Mouse (Mus musculus) kidney, embryonic 14.5 days (tissue): Measurements from ENCODE around the gene Fkbp1a. TPM values are rescaled to one million over a fixed set of nuclear protein-coding genes. Genes with fewer than 3 reads are reported as not detected.

Experiments
- ATAC-seq: fragments of 200-750 bp; cut with Nextera tagmentation; 2 replicates; pipeline ENCODE4 v1.8.0; 2017; ENCODE audit warnings: moderate number of reproducible peaks, mild to moderate bottlenecking, moderate TSS enrichment, moderate library complexity; ENCODE audit not compliant: low FRiP score, low TSS enrichment
- H3K27ac ChIP-seq: fragments of 300-500 bp; sonication (generic); 2 replicates; pipeline ENCODE4 v1.5.1; 2014; ENCODE audit warnings: low read depth, mild to moderate bottlenecking, low read length, moderate library complexity, mixed read lengths
- H3K27me3 ChIP-seq: fragments of 300-500 bp; sonication (generic); 2 replicates; pipeline ENCODE4 v1.6.1; 2014; ENCODE audit warnings: mild to moderate bottlenecking, low read length; ENCODE audit not compliant: control insufficient read depth, insufficient read depth
- H3K36me3 ChIP-seq: fragments of 300-500 bp; sonication (generic); 2 replicates; pipeline ENCODE4 v1.6.1; 2014; ENCODE audit warnings: low read length, mixed read lengths; ENCODE audit not compliant: control insufficient read depth, insufficient read depth
- H3K4me1 ChIP-seq: fragments of 300-500 bp; sonication (generic); 2 replicates; pipeline ENCODE4 v1.6.1; 2014; ENCODE audit warnings: low read length, mixed read lengths; ENCODE audit not compliant: control insufficient read depth, insufficient read depth
- H3K4me2 ChIP-seq: fragments of 300-500 bp; sonication (generic); replicated peaks from 2 replicates; pipeline ENCODE4 v1.6.1; 2014; ENCODE audit warnings: low read depth, mild to moderate bottlenecking, low read length
- H3K4me3 ChIP-seq: fragments of 300-500 bp; sonication (generic); 2 replicates; pipeline ENCODE4 v1.5.1; 2014; ENCODE audit warnings: mild to moderate bottlenecking, low read length
- H3K9ac ChIP-seq: fragments of 300-500 bp; sonication (generic); 2 replicates; pipeline ENCODE4 v1.6.1; 2014; ENCODE audit warnings: low read depth, mild to moderate bottlenecking, low read length, moderate library complexity
- H3K9me3 ChIP-seq: fragments of 300-500 bp; sonication (generic); 2 replicates; pipeline ENCODE4 v1.6.1; 2016; ENCODE audit warnings: low read length; ENCODE audit not compliant: control insufficient read depth
- WGBS: fragments of 180-500 bp; shearing (Covaris S2); extraction: QIAGEN DNeasy Blood & Tissue Kit; methylation state at CpG from one replicate; pipeline ENCODE4 v1.1.7; 2014; 5-methylcytosine and 5-hydroxymethylcytosine counted together
- polyA plus RNA-seq: library from polyadenylated mRNA; unstranded; fragments of >200 nt; fragmentation: Nextera tagmentation; extraction: Ambion mirVana; gene quantifications from 2 replicates; pipeline ENCODE4 v1.2.1, GENCODE M21; 2014

The Fkbp1a gene
- polyA plus RNA-seq, 1 experiment from 2014 or later: 762 TPM

DNA sequence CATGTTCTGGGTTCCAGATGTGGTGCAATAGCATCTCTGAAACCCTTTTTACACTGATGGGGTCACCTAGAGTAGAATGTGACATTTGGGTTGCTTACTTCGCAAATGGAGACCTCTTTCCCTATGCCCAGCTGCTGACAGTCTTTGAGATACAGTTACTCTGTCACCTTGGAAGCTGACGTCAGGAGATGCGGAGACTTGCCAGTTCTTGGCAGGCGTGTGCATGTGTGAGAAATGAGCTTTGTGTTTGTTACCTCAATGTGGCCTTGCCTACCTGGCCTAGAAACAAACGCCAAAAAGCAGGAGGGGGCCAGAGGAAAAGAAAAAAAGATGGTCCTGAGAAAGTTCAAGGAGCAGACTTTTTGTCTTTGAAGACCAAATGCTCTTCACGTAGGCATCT lies 24.6 kb downstream of the Fkbp1a start:
- WGBS: 86% methylated on average over 6 of the region's 6 CpGs
- H3K4me2 ChIP-seq: no peak overlapping the region
- ATAC-seq: no peak
- no peaks in the 10 kb centered on the region for H3K9me3 ChIP-seq
- H3K4me1 ChIP-seq: no peaks in the 10 kb centered on the region
- peaks cover 32% of the 10 kb centered on the region for H3K36me3 ChIP-seq
- no peaks in the 10 kb centered on the region for H3K27me3 ChIP-seq
- H3K27ac ChIP-seq: no peak overlapping the region
- H3K4me3 ChIP-seq: no peak overlapping the region
- H3K9ac ChIP-seq: no peak overlapping the region

GRCm38 (mm10) chr2:151569452-151569851 lies 27.2 kb downstream of the Fkbp1a start:
- no peak overlapping the region for H3K27ac ChIP-seq
- no peaks in the 10 kb centered on the region for H3K27me3 ChIP-seq
- 81% methylated on average over 2 of the region's 2 CpGs for WGBS
- no peaks in the 10 kb centered on the region for H3K4me1 ChIP-seq
- ATAC-seq: no peak
- H3K36me3 ChIP-seq: peaks cover 12% of the 10 kb centered on the region
- no peak overlapping the region for H3K4me3 ChIP-seq
- H3K9ac ChIP-seq: no peak overlapping the region
- no peak overlapping the region for H3K4me2 ChIP-seq
- H3K9me3 ChIP-seq: no peaks in the 10 kb centered on the region

DNA sequence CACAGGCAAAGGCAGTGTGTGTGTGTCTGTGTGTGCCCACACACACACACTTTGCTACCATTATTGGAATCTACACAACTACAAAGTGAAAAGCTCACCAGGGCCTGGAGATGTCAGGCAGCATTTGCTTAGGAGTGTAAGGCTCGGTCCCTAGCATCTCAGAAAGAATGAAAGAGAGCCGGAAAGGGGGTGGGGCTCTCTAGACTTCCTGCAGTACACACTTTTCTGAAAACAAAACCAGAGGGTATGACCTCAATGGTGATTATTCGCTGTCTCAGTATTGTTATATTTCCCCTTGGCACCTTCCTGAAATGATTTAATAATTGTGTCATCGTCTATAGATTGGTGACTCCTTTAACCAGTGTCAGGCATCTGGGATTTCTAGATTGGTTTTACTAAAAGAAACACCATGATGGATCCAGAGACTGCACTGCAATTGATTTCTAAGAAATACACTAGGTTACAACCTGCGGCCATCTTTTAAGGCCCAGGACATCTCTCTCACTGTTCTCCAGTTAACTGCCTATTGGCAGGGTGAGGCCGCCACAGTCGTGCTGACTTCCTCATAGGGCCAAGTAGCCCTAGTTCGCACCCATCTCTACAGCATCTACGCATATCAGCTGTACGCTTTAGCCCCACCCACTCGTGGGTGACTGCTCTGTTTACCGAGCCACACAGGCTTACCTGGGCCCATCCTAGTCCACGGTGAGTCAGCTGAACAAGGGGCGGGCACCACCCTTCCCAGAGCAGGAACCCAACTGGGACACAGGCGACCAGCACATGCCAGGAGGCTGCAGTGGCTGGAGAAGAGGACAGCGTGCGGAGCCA lies 29.8 kb downstream of the Fkbp1a start, which contains the start of gene Sdcbp2:
Gene Sdcbp2 (plus strand): TSS at position 750 of the 828 bp plus-strand sequence.
- Histone ChIP-seq H3K4me3 (no peak within 1 kb of the TSS), H3K36me3 (no peaks in the 10 kb centered on the region), H3K9ac (no peak within 1 kb of the TSS), H3K9me3 (no peaks in the 10 kb centered on the region), H3K4me1 (peaks cover 5% of the 10 kb centered on the region; the same call in 1 of the 2 replicates), H3K27me3 (no peaks in the 10 kb centered on the region), H3K4me2 (no peak within 1 kb of the TSS), H3K27ac (no peak within 1 kb of the TSS)
- no peak for ATAC-seq
- 74% methylated on average over 17 of the region's 17 CpGs for WGBS

DNA sequence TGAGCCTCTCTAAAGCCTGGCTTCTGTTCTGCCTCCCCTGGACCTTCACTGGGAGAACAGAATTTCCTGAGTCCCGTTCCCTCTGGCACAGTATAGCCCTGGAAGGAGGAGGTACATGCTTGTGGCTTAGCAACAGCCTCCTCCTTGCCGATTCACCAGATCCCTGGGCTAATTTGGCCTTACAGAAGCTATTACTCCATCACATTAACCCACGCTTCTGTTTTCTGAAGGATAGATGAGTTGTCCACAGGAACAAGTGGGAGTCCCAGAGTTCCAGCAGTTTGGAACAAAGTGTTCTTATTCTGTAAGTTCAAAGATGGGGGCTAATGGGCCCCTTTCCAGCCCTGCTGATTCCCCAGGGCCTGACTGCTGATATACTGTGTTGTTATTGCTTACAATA lies 31.4 kb downstream of the Fkbp1a start:
- Histone ChIP-seq H3K27me3 (no peaks in the 10 kb centered on the region), H3K4me3 (no peak overlapping the region), H3K9me3 (no peaks in the 10 kb centered on the region), H3K36me3 (no peaks in the 10 kb centered on the region), H3K4me1 (peaks cover 5% of the 10 kb centered on the region; the same call in 1 of the 2 replicates), H3K4me2 (no peak overlapping the region), H3K9ac (no peak overlapping the region), H3K27ac (no peak overlapping the region)
- whole genome bisulfite sequencing: 75% methylated on average over 3 of the region's 3 CpGs
- no peak for ATAC-seq

GRCm38 (mm10) chr2:151574607-151575006 lies 32.3 kb downstream of the Fkbp1a start:
- no peak overlapping the region for H3K4me2 ChIP-seq
- ATAC-seq: no peak
- H3K9ac ChIP-seq: no peak overlapping the region
- no peak overlapping the region for H3K27ac ChIP-seq
- peaks cover 5% of the 10 kb centered on the region; the same call in 1 of the 2 replicates for H3K4me1 ChIP-seq
- H3K4me3 ChIP-seq: no peak overlapping the region
- no peaks in the 10 kb centered on the region for H3K36me3 ChIP-seq
- H3K9me3 ChIP-seq: no peaks in the 10 kb centered on the region
- H3K27me3 ChIP-seq: no peaks in the 10 kb centered on the region
- 60% methylated on average over 5 of the region's 5 CpGs for WGBS

- Histone ChIP-seq H3K4me3 (peak overlapping the region; percentile 41), H3K4me2 (peak overlapping the region; percentile 69), H3K27me3 (no peaks in the 10 kb centered on the region), H3K9ac (peak overlapping the region; percentile 55; the same call in 1 of the 2 replicates), H3K36me3 (no peaks in the 10 kb centered on the region), H3K4me1 (peaks cover 5% of the 10 kb centered on the region; the same call in 1 of the 2 replicates), H3K27ac (peak overlapping the region; percentile 61; the same call in 1 of the 2 replicates), H3K9me3 (no peaks in the 10 kb centered on the region)
- ATAC-seq: peak; percentile 24; the same call in 1 of the 2 replicates
- 22% methylated on average over 7 of the region's 7 CpGs for WGBS
Observed at GRCm38 (mm10) chr2:151575119-151575698, 32.9 kb downstream of the Fkbp1a start.

- Histone ChIP-seq H3K9me3 (no peaks in the 10 kb centered on the region), H3K36me3 (no peaks in the 10 kb centered on the region), H3K27me3 (no peaks in the 10 kb centered on the region), H3K4me2 (peak overlapping the region; percentile 69), H3K27ac (peak overlapping the region; percentile 61), H3K9ac (peak overlapping the region; percentile 55), H3K4me3 (peak overlapping the region; percentile 41), H3K4me1 (peaks cover 5% of the 10 kb centered on the region; the same call in 1 of the 2 replicates)
- WGBS: 2% methylated on average over 38 of the region's 38 CpGs
- peak; percentile 88 for ATAC-seq
Observed at GRCm38 (mm10) chr2:151575699-151576389, 33.6 kb downstream of the Fkbp1a start.

DNA sequence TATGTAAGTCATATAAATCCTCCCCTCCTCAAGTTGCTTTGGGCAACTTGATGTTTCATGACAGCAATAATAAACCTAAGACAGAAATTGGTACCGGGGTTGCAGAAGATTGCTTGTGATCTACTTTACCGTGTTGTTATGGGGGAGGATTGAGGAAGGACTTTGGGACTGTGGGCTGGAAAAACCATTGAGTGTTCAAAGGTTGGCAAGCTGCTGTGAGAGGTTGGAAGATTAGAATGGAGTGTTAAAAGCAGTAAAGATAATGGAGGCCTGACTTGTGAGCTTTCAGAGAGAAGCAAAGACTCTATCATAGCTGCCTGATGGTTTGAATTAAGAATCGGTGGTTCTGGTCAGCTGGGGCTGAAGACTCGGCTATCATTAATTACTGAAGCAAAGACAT lies 36.9 kb downstream of the Fkbp1a start:
- H3K36me3 ChIP-seq: no peaks in the 10 kb centered on the region
- no peak for ATAC-seq
- WGBS: 73% methylated on average over 4 of the region's 4 CpGs

More for the DNA sequence above, 36.9 kb downstream of the Fkbp1a start:
- Histone ChIP-seq H3K9me3 (no peaks in the 10 kb centered on the region), H3K9ac (no peak overlapping the region), H3K4me3 (no peak overlapping the region), H3K27ac (no peak overlapping the region), H3K4me2 (no peak overlapping the region), H3K4me1 (peaks cover 5% of the 10 kb centered on the region; the same call in 1 of the 2 replicates), H3K27me3 (no peaks in the 10 kb centered on the region)
